ENCODE assay signal across 33 mouse cellular contexts in the genomic region with DNA sequence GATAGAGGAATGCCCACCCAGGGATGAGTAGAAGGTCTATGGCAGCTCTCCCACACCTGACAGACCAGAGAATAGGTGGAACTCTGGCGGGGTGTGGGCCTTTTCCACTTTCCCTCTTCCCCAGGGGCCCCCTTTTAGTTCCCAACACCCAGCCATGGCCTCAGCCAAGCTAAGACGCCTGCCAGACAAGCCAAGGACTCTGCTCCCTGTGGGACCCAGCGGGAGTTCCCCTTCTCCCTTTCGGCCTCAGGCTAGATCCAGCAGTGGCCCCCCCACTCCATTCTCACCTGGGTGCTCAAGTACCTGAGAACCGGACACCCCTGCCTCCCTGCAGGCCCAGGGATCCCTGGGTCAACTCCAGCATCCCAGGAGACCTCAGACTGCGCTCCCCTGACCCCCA. TPM values are rescaled to one million over a fixed set of nuclear protein-coding genes. Genes with fewer than 3 reads are reported as not detected.
"Had no signal": no experiment of that assay in that cellular context is flagged by ENCODE, and none has a peak within 500 bp of the region (broad histone marks: within the 10 kb centered on the region; RNA-seq: fewer than 3 reads in every experiment).

No protein-coding gene starts in this region.

- H3K4me3 ChIP-seq: heart, embryonic 12.5 days; heart, embryonic 13.5 days; heart, embryonic 15.5 days; hindbrain, embryonic 10.5 days; hindbrain, embryonic 12.5 days; hindbrain, embryonic 13.5 days; hindbrain, embryonic 15.5 days; intestine, embryonic 15.5 days; kidney, embryonic 15.5 days; layer of hippocampus, adult 2 months; left cerebral cortex, adult 2 months had no signal

- ATAC-seq: hindbrain, embryonic 16.5 days; hindbrain, postnatal 0 days; inflammation-experienced regulatory T-cells, adult 6 months; intestine, embryonic 15.5 days; intestine, embryonic 16.5 days; intestine, postnatal 0 days had no signal

- H3K9ac ChIP-seq: heart, embryonic 12.5 days; heart, embryonic 13.5 days; heart, embryonic 15.5 days; hindbrain, embryonic 12.5 days; hindbrain, embryonic 13.5 days; hindbrain, embryonic 14.5 days; hindbrain, embryonic 15.5 days; intestine, embryonic 15.5 days; kidney, embryonic 15.5 days had no signal

- H3K9me3 ChIP-seq: heart, embryonic 12.5 days; heart, embryonic 13.5 days; heart, embryonic 15.5 days; hindbrain, embryonic 12.5 days; hindbrain, embryonic 13.5 days; hindbrain, embryonic 15.5 days; intestine, embryonic 15.5 days; kidney, embryonic 15.5 days had no signal

- H3K27me3 ChIP-seq: heart, embryonic 12.5 days; heart, embryonic 13.5 days; heart, embryonic 15.5 days; hindbrain, embryonic 12.5 days; hindbrain, embryonic 13.5 days; hindbrain, embryonic 15.5 days; intestine, embryonic 15.5 days; kidney, embryonic 15.5 days had no signal

- H3K4me2 ChIP-seq: heart, embryonic 12.5 days; heart, embryonic 13.5 days; heart, embryonic 15.5 days; hindbrain, embryonic 12.5 days; hindbrain, embryonic 13.5 days; hindbrain, embryonic 14.5 days; hindbrain, embryonic 15.5 days; intestine, embryonic 15.5 days; kidney, embryonic 15.5 days had no signal

- DNase-seq: heart, postnatal 10 days; heart, postnatal 14 days; heart, postnatal 36 days; heart, postnatal 4 days; kidney, adult 11 months; kidney, adult 18-20 months; kidney, adult 2 months; kidney, adult 8-10 months; kidney, adult 9 months; kidney, postnatal 10 days; kidney, postnatal 14 days; kidney, postnatal 36 days; kidney, postnatal 4 days; layer of hippocampus, adult 9-11 months; layer of hippocampus, postnatal 36 days had no signal

- H3K27ac ChIP-seq: heart, embryonic 13.5 days; heart, embryonic 15.5 days; hindbrain, embryonic 10.5 days; hindbrain, embryonic 12.5 days; hindbrain, embryonic 13.5 days; hindbrain, embryonic 14.5 days; hindbrain, embryonic 15.5 days; hindbrain, postnatal 0 days; intestine, embryonic 15.5 days; kidney, embryonic 15.5 days; kidney, postnatal 0 days; layer of hippocampus, adult 2 months; left cerebral cortex, adult 2 months had no signal

RNA-seq across cellular contexts. Expression of a gene that starts 44.9 kb away (rescaled TPM):
- polyA plus RNA-seq: inflammation-experienced regulatory T-cells, adult 6 months had no signal
